Mouse (Mus musculus) liver, adult 2 months (tissue): ENCODE results near the gene Ankrd28.

Source experiments
- CTCF ChIP-seq: fragments of 200-500 bp; IDR thresholded peaks from 2 replicates; pipeline ENCODE4 v1.5.1; 2011; ENCODE audit warnings: low read depth, low read length, control low read depth
- POLR2A ChIP-seq: fragments of 200-500 bp; IDR thresholded peaks from 2 replicates; pipeline ENCODE4 v1.6.1; 2011; ENCODE audit warnings: low read length, control low read depth; ENCODE audit not compliant: insufficient read depth; ENCODE audit errors: extremely low read depth

GRCm38 (mm10) chr14:31879456-31879855, 49.0 kb upstream of the Ankrd28 start:
- TF ChIP-seq CTCF (no peak), POLR2A (no peak)
